Mouse (Mus musculus): ENCODE data around the gene Gm45234.

Gm45234 gene

GRCm38 (mm10) chr6:124703789-124704188, 52.0 kb downstream of the Gm45234 start:
- no peak for DNase-seq

- peak; percentile 84 to 85 for DNase-seq
Observed at GRCm38 (mm10) chr6:124702784-124703103, 53.1 kb downstream of the Gm45234 start.

GRCm38 (mm10) chr6:124702102-124702783, 53.6 kb downstream of the Gm45234 start:
- no peak for DNase-seq

- peak in 1 of 2 experiments; percentile 41 for DNase-seq
Observed at GRCm38 (mm10) chr6:124701338-124701737, 54.5 kb downstream of the Gm45234 start.

GRCm38 (mm10) chr6:124699962-124700610, 55.7 kb downstream of the Gm45234 start:
- peak; percentile 73 to 79 for DNase-seq

GRCm38 (mm10) chr6:124699366-124699765, 56.5 kb downstream of the Gm45234 start:
- DNase-seq, result peak in 1 of 2 experiments; percentile 36

GRCm38 (mm10) chr6:124698751-124699150, 57.1 kb downstream of the Gm45234 start:
- no peak for DNase-seq

GRCm38 (mm10) chr6:124696441-124697150, 59.2 kb downstream of the Gm45234 start:
- DNase-seq, result no peak

GRCm38 (mm10) chr6:124694166-124694955, 61.5 kb downstream of the Gm45234 start:
- peak; percentile 66 to 82 for DNase-seq

- DNase-seq, result no peak
Observed at GRCm38 (mm10) chr6:124693243-124693981, 62.4 kb downstream of the Gm45234 start.

GRCm38 (mm10) chr6:124690517-124690916, 65.3 kb downstream of the Gm45234 start:
- DNase-seq, result no peak
